Mouse (Mus musculus) midbrain, postnatal 0 days (tissue): ENCODE results near the gene Rab3c. TPM values are rescaled to one million over a fixed set of nuclear protein-coding genes. Genes with fewer than 3 reads are reported as not detected.

Source experiments
- ATAC-seq: fragments of 200-750 bp; cut with Nextera tagmentation; 2 replicates; pipeline ENCODE4 v1.8.0; 2017; ENCODE audit warnings: moderate number of reproducible peaks, mild to moderate bottlenecking, moderate TSS enrichment, moderate library complexity; ENCODE audit not compliant: low FRiP score
- DNase-seq: peaks from one replicate; pipeline ENCODE4 v3.0.0-alpha.2; 2015; ENCODE audit warnings: low spot score
- H3K27ac ChIP-seq: fragments of 300-500 bp; sonication (generic); 2 replicates; pipeline ENCODE4 v1.5.1; 2014; ENCODE audit warnings: low read depth, mild to moderate bottlenecking, low read length, mixed read lengths
- H3K27me3 ChIP-seq: fragments of 300-500 bp; sonication (generic); 2 replicates; pipeline ENCODE4 v1.6.1; 2014; ENCODE audit warnings: low read length, control low read depth, mixed read lengths; ENCODE audit not compliant: insufficient read depth
- H3K36me3 ChIP-seq: fragments of 300-500 bp; sonication (generic); 2 replicates; pipeline ENCODE4 v1.6.1; 2014; ENCODE audit warnings: low read length, control low read depth, mixed read lengths; ENCODE audit not compliant: insufficient read depth
- H3K4me1 ChIP-seq: fragments of 300-500 bp; sonication (generic); 2 replicates; pipeline ENCODE4 v1.6.1; 2014; ENCODE audit warnings: mild to moderate bottlenecking, control low read depth, antibody characterized with exemption, low read length, mixed read lengths; ENCODE audit not compliant: insufficient read depth
- H3K4me2 ChIP-seq: fragments of 300-500 bp; sonication (generic); 2 replicates; pipeline ENCODE4 v1.6.1; 2014; ENCODE audit warnings: low read depth, mild to moderate bottlenecking, low read length, mixed read lengths; ENCODE audit not compliant: poor library complexity, severe bottlenecking
- H3K4me3 ChIP-seq: fragments of 300-500 bp; sonication (generic); 2 replicates; pipeline ENCODE4 v1.5.1; 2014; ENCODE audit warnings: low read depth, mild to moderate bottlenecking, low read length, moderate library complexity
- H3K9ac ChIP-seq: fragments of 300-500 bp; sonication (generic); replicated peaks from 2 replicates; pipeline ENCODE4 v1.6.1; 2014; ENCODE audit warnings: mild to moderate bottlenecking, low read length, moderate library complexity, mixed read lengths; ENCODE audit not compliant: poor library complexity, severe bottlenecking
- H3K9me3 ChIP-seq: fragments of 300-500 bp; sonication (generic); 2 replicates; pipeline ENCODE4 v1.6.1; 2016; ENCODE audit warnings: low read length, control low read depth
- CTCF ChIP-seq: IDR thresholded peaks from 2 replicates; pipeline ENCODE4 v1.5.1; 2016; ENCODE audit warnings: antibody characterized with exemption, mild to moderate bottlenecking
- WGBS: fragments of 180-500 bp; shearing (Covaris S2); extraction: QIAGEN DNeasy Blood & Tissue Kit; methylation state at CpG from one replicate; pipeline ENCODE4 v1.1.7; 2014; 5-methylcytosine and 5-hydroxymethylcytosine counted together
- polyA plus RNA-seq: library from polyadenylated mRNA; unstranded; fragments of >200 nt; fragmentation: Nextera tagmentation; extraction: Ambion mirVana; gene quantifications from 2 replicates; pipeline ENCODE4 v1.2.1, GENCODE M21; 2015
- total RNA-seq: library from RNA; depleted of rRNA; stranded (reverse); fragments of >200 nt; gene quantifications from 2 replicates; pipeline ENCODE4 v1.2.3, GENCODE M21; 2014

The Rab3c gene
- total and polyA plus RNA-seq, 2 experiments from 2014 or later, result 164 to 168 TPM

DNA sequence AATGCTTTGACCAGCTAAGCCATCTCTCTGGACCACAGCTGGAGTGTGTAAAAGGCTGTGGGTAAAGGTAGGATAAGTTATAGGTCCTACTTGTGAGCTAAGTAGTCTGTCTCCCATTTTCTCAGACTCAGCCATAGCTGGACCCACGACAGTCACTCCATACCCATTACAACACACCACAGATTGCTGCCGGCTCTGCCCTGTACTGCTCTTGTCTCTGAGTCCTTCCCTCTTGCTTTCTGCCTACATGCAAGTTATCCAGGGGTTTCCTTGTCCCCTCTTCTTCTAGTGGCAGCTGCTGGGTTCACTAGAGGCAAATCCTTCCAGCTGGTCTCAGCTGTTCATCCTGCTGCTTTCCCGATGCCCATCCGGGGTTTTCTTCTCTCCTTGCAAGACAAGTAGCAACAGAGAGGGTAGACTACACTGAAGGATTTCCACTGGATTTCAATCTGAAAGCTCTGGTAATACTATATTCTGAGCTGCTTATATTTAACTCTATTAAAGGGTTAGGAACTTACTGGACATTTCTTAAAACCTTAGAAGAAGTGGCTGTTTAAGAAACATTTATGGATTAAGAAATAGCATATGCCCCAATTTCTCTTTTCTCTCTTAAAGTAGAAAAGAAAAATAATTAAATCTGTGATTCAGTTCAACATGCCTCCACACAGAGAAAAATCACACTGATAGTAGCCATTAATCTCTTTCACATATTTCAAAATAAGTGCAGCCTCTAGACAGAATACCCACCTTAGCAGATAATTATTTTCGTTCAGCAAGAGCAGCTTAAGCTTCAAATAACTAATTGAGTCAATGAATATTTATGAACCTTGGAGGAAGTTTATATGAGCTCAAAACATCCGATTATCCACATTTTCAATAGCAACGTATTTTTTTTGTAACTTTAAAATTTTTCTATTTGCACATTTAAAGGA, 121.9 kb downstream of the Rab3c start:
- Histone ChIP-seq H3K9me3 (no peaks in the 10 kb centered on the region), H3K4me2 (no peak overlapping the region), H3K27me3 (no peaks in the 10 kb centered on the region), H3K9ac (no peak overlapping the region), H3K4me1 (peaks cover 3% of the 10 kb centered on the region; the same call in 1 of the 2 replicates), H3K27ac (0 out of 2 replicates have a peak overlapping the region, but pooled peaks have one; percentile 19), H3K36me3 (no peaks in the 10 kb centered on the region), H3K4me3 (no peak overlapping the region)
- TF ChIP-seq CTCF, result no peak
- DNase-seq, result no peak
- WGBS, result 34% methylated on average over 7 of the region's 7 CpGs
- ATAC-seq, result no peak

DNA sequence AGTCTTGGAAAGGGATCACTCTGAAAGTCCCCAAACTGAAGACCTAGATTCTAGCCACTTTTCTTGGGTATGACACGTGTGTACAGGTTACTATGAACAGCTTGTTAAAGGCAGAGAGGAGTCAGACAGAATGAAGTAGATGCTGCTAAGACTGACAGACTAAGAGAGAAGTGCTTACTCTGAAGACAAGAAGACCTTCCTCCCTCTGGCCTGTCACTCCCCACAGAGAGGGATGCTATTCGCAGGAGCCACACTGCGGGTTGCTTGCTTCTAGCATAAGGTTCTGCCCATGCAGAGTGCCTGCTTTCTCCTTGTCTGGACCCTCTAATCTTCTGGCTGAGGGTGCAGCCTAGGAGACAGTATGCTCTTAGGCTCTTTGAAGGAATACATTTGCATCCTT, 135.3 kb downstream of the Rab3c start:
- Histone ChIP-seq H3K4me3 (no peak overlapping the region), H3K27me3 (no peaks in the 10 kb centered on the region), H3K4me1 (peaks cover 10% of the 10 kb centered on the region; the same call in 1 of the 2 replicates), H3K4me2 (no peak overlapping the region), H3K36me3 (no peaks in the 10 kb centered on the region), H3K27ac (peak overlapping the region; percentile 65), H3K9me3 (no peaks in the 10 kb centered on the region), H3K9ac (no peak overlapping the region)
- no peak for TF ChIP-seq CTCF
- DNase-seq, result no peak
- ATAC-seq, result no peak
- 38% methylated on average over 3 of the region's 3 CpGs for WGBS

DNA sequence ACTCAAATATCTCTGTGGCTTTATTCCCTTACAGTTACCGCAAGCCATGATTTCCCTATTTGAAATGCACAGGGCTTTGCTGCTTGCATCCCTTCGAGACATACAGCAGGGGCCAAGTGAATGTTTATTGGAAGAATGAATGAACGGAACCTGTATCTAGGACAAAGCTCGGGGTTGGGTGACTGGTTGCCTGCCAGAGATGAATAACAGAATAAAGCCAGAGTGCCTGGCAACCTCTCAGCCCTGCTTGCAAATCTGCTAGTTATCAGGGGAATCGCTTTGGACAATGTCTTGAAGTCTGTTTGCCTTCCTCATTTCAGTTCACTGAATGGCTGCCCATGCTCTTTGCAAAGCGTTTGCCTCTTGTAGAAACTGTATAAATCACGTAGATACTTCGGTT, 135.8 kb downstream of the Rab3c start:
- Histone ChIP-seq H3K4me2 (no peak overlapping the region), H3K27me3 (no peaks in the 10 kb centered on the region), H3K4me1 (peaks cover 10% of the 10 kb centered on the region; the same call in 1 of the 2 replicates), H3K4me3 (no peak overlapping the region), H3K27ac (peak overlapping the region; percentile 65), H3K36me3 (no peaks in the 10 kb centered on the region), H3K9ac (no peak overlapping the region), H3K9me3 (no peaks in the 10 kb centered on the region)
- WGBS, result 25% methylated on average over 8 of the region's 8 CpGs
- no peak for TF ChIP-seq CTCF
- peak; percentile 81 for DNase-seq
- ATAC-seq, result peak; percentile 44; the same call in 1 of the 2 replicates

DNA sequence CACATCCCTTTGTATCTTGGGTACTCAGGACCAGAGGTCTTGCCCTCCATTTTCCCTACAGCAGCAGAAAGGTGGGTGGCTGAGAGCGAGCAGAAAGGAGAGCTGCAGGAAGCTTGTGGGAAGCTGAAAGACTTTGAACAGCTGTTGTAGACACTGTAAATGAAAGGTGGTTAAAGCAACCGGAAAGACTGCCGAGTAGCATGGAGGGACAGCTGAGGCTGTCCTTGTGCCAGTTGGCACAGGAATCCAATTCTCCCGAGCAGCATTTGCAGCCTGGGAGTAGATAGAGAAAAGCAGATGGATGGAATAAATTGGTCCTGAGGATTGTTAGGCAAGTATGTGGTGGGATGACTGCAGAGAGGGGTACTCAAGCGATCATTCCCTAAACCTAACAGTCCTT, 141.5 kb downstream of the Rab3c start:
- H3K36me3 ChIP-seq, result no peaks in the 10 kb centered on the region
- WGBS, result 72% methylated on average over 5 of the region's 5 CpGs
- no peaks in the 10 kb centered on the region for H3K9me3 ChIP-seq
- H3K4me1 ChIP-seq, result no peaks in the 10 kb centered on the region
- no peak overlapping the region for H3K9ac ChIP-seq
- no peak overlapping the region for H3K4me3 ChIP-seq
- H3K27ac ChIP-seq, result 0 out of 2 replicates have a peak overlapping the region, but pooled peaks have one; percentile 32
- no peak; the same call in 1 of the 2 replicates for ATAC-seq
- DNase-seq, result peak; percentile 84
- no peak for TF ChIP-seq CTCF
- H3K4me2 ChIP-seq, result no peak overlapping the region
- H3K27me3 ChIP-seq, result no peaks in the 10 kb centered on the region

DNA sequence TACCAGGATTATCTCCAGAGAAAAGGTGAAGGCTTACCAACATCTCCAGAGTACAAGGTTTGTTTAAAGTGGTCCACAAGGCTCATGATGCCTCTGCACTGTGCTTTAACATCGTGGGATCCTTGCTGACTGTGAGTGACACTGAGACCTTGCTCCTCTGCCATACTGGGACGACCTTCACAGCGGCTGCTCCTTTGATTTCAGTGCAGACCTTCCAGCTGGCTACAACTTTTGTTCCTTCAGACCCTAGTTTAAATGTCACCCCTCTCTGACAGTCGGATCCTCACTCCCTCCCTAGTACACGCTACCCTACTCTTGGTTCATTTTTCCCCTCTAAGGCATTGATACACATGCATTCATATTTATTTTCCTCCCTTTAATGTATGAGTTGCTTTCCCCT, 142.2 kb downstream of the Rab3c start:
- H3K27ac ChIP-seq, result no peak overlapping the region
- H3K27me3 ChIP-seq, result no peaks in the 10 kb centered on the region
- H3K4me3 ChIP-seq, result no peak overlapping the region
- no peaks in the 10 kb centered on the region for H3K36me3 ChIP-seq
- no peak for DNase-seq
- no peak for ATAC-seq
- H3K9ac ChIP-seq, result no peak overlapping the region
- H3K4me1 ChIP-seq, result no peaks in the 10 kb centered on the region
- TF ChIP-seq CTCF, result no peak
- H3K9me3 ChIP-seq, result no peaks in the 10 kb centered on the region
- WGBS, result 67% methylated on average over 5 of the region's 5 CpGs
- no peak overlapping the region for H3K4me2 ChIP-seq
